ENCODE assay signal across 8 mouse cellular contexts in genomic region chr13:59881989-59882784, GRCm38 (mm10). TPM values are rescaled to one million over a fixed set of nuclear protein-coding genes. Genes with fewer than 3 reads are reported as not detected.
DNase-seq lines count a peak whose midpoint lies in the region; ATAC-seq and TF ChIP-seq lines count a peak whose summit lies in the region.

No protein-coding gene starts in this region.

- peak overlapping the region; percentile 32 for H3K4me2 ChIP-seq in lung, embryonic 14.5 days
- H3K4me2 ChIP-seq in kidney, embryonic 15.5 days = peak overlapping the region; percentile 27
- peak overlapping the region; percentile 20; the same call in 1 of the 2 replicates for H3K4me2 ChIP-seq in stomach, embryonic 14.5 days (replicated peaks; ENCODE audit: low read depth, low read length)

- 30% methylated on average over 15 of the region's 19 CpGs for WGBS in lung, embryonic 14.5 days
- 48% methylated on average over 19 of the region's 19 CpGs for WGBS in forebrain, embryonic 10.5 days
- WGBS in kidney, embryonic 15.5 days = 31% methylated on average over 19 of the region's 19 CpGs
- 33% methylated on average over 18 of the region's 19 CpGs for WGBS in stomach, embryonic 14.5 days

- DNase-seq in lung, embryonic 14.5 days = no peak
- no peak for DNase-seq in lung, postnatal 10 days
- DNase-seq in forebrain, embryonic 10.5 days (ENCODE audit: extremely low spot score, low spot score) = no peak
- no peak for DNase-seq in cerebellum, adult 11 months
- no peak for DNase-seq in layer of hippocampus, adult 18-20 months (ENCODE audit: low spot score in 2 of 2)
- no peak for DNase-seq in layer of hippocampus, postnatal 36 days

- TF ChIP-seq CTCF in lung, embryonic 14.5 days (IDR thresholded peaks at IDR 0.05; ENCODE audit: low read depth) = no peak

- H3K4me3 ChIP-seq in lung, embryonic 14.5 days (ENCODE audit: low read depth, low read length) = no peak overlapping the region
- H3K4me3 ChIP-seq in forebrain, embryonic 10.5 days = no peak overlapping the region; the same call in 1 of the 2 replicates
- no peak overlapping the region for H3K4me3 ChIP-seq in kidney, embryonic 15.5 days (replicated peaks)
- no peak overlapping the region for H3K4me3 ChIP-seq in stomach, embryonic 14.5 days (ENCODE audit: low read depth, low read length)

- ATAC-seq in lung, embryonic 14.5 days (ENCODE audit: insufficient read depth) = no peak
- ATAC-seq in kidney, embryonic 15.5 days (replicated peaks; ENCODE audit: low FRiP score) = no peak
- no peak for ATAC-seq in stomach, embryonic 14.5 days (ENCODE audit: insufficient number of reproducible peaks, insufficient read depth, low FRiP score, low read depth)

- H3K9ac ChIP-seq in lung, embryonic 14.5 days = no peak overlapping the region
- no peak overlapping the region for H3K9ac ChIP-seq in kidney, embryonic 15.5 days
- H3K9ac ChIP-seq in stomach, embryonic 14.5 days (replicated peaks; ENCODE audit: low read depth, low read length) = no peak overlapping the region

- no peaks in the 10 kb centered on the region for H3K4me1 ChIP-seq in lung, embryonic 14.5 days (ENCODE audit: insufficient read depth)
- H3K4me1 ChIP-seq in forebrain, embryonic 10.5 days = peaks cover 11% of the 10 kb centered on the region
- 0 out of 2 replicates have a peak, but pooled peaks cover 11% of the 10 kb centered on the region for H3K4me1 ChIP-seq in kidney, embryonic 15.5 days
- H3K4me1 ChIP-seq in stomach, embryonic 14.5 days (ENCODE audit: control insufficient read depth, insufficient read depth, low read length) = 0 out of 2 replicates have a peak, but pooled peaks cover 3% of the 10 kb centered on the region

- H3K9me3 ChIP-seq in lung, embryonic 14.5 days (ENCODE audit: low read depth, low read length) = no peaks in the 10 kb centered on the region
- peaks cover 12% of the 10 kb centered on the region; the same call in 1 of the 2 replicates for H3K9me3 ChIP-seq in forebrain, embryonic 10.5 days
- H3K9me3 ChIP-seq in kidney, embryonic 15.5 days (replicated peaks) = peaks cover 8% of the 10 kb centered on the region; the same call in 1 of the 2 replicates
- no peaks in the 10 kb centered on the region for H3K9me3 ChIP-seq in stomach, embryonic 14.5 days (ENCODE audit: control insufficient read depth, low read depth, low read length)

- no peaks in the 10 kb centered on the region for H3K36me3 ChIP-seq in lung, embryonic 14.5 days (ENCODE audit: insufficient read depth)
- no peaks in the 10 kb centered on the region; the same call in 1 of the 2 replicates for H3K36me3 ChIP-seq in forebrain, embryonic 10.5 days (replicated peaks)
- 0 out of 2 replicates have a peak, but pooled peaks cover 4% of the 10 kb centered on the region for H3K36me3 ChIP-seq in kidney, embryonic 15.5 days
- H3K36me3 ChIP-seq in stomach, embryonic 14.5 days (ENCODE audit: control insufficient read depth, insufficient read depth, low read length) = no peaks in the 10 kb centered on the region

- H3K27ac ChIP-seq in lung, embryonic 14.5 days (ENCODE audit: low read depth) = no peak overlapping the region; the same call in 1 of the 2 replicates
- H3K27ac ChIP-seq in forebrain, embryonic 10.5 days = peak overlapping the region; percentile 56
- H3K27ac ChIP-seq in kidney, embryonic 15.5 days = peak overlapping the region; percentile 9
- H3K27ac ChIP-seq in stomach, embryonic 14.5 days (ENCODE audit: low read length) = peak overlapping the region; percentile 15; the same call in 1 of the 2 replicates

- H3K27me3 ChIP-seq in lung, embryonic 14.5 days (ENCODE audit: insufficient read depth, low read length) = no peaks in the 10 kb centered on the region
- no peaks in the 10 kb centered on the region for H3K27me3 ChIP-seq in forebrain, embryonic 10.5 days (ENCODE audit: poor library complexity, severe bottlenecking)
- H3K27me3 ChIP-seq in kidney, embryonic 15.5 days = no peaks in the 10 kb centered on the region
- no peaks in the 10 kb centered on the region for H3K27me3 ChIP-seq in stomach, embryonic 14.5 days (ENCODE audit: control insufficient read depth, insufficient read depth, low read length)

RNA-seq across cellular contexts. Expression of gene Tut7, which starts 59.2 kb away (rescaled TPM):
- 44.3 and 44.6 TPM in 2 replicates for polyA plus RNA-seq in lung, embryonic 14.5 days (2014; fragmentation: Nextera tagmentation; extraction: Ambion mirVana)
- polyA plus RNA-seq in forebrain, embryonic 10.5 days (2016; fragmentation: Nextera tagmentation; extraction: Ambion mirVana) = 39.0 and 40.0 TPM in 2 replicates
- 48.1 and 48.9 TPM in 2 replicates for polyA plus RNA-seq in kidney, embryonic 15.5 days (2015; fragmentation: Nextera tagmentation; extraction: Ambion mirVana)
- 49.4 and 50.0 TPM in 2 replicates for polyA plus RNA-seq in stomach, embryonic 14.5 days (2014; fragmentation: Nextera tagmentation; extraction: Ambion mirVana)
- 10 to 100 TPM; 55.0 to 58.0 TPM for total RNA-seq in layer of hippocampus, adult 18-20 months (2021)
- total RNA-seq in layer of hippocampus, postnatal 36 days (2021) = 10 to 100 TPM; 60.2 to 61.2 TPM
